Mouse (Mus musculus) kidney, adult 11 months (tissue): Measurements from ENCODE around the gene Rptor.
A peak's percentile ranks its signal among the peaks of the same experiment; 100 is the strongest.

Source experiments
- DNase-seq: peaks from one replicate; pipeline ENCODE4 v3.0.0; 2022

Rptor gene

GRCm38 (mm10) chr11:119873643-119874042, 270.9 kb downstream of the Rptor start:
- no peak for DNase-seq

GRCm38 (mm10) chr11:119874841-119875240, 272.1 kb downstream of the Rptor start:
- DNase-seq, result no peak

GRCm38 (mm10) chr11:119875685-119876084, 273.0 kb downstream of the Rptor start:
- DNase-seq, result no peak

GRCm38 (mm10) chr11:119877124-119877523, 274.4 kb downstream of the Rptor start:
- no peak for DNase-seq

- no peak for DNase-seq
Measured at GRCm38 (mm10) chr11:119879573-119879972, 276.9 kb downstream of the Rptor start.

GRCm38 (mm10) chr11:119883646-119884045, 280.9 kb downstream of the Rptor start:
- no peak for DNase-seq

GRCm38 (mm10) chr11:119889966-119890365, 287.3 kb downstream of the Rptor start:
- no peak for DNase-seq

GRCm38 (mm10) chr11:119891601-119892215, 289.0 kb downstream of the Rptor start:
- no peak for DNase-seq

- no peak for DNase-seq
Measured at GRCm38 (mm10) chr11:119893667-119894236, 291.0 kb downstream of the Rptor start.

GRCm38 (mm10) chr11:119894634-119895033, 291.9 kb downstream of the Rptor start:
- DNase-seq, result no peak

- no peak for DNase-seq
Measured at GRCm38 (mm10) chr11:119897041-119897440, 294.3 kb downstream of the Rptor start.

- no peak for DNase-seq
Measured at GRCm38 (mm10) chr11:119898976-119899375, 296.3 kb downstream of the Rptor start.

GRCm38 (mm10) chr11:119901174-119901573, 298.5 kb downstream of the Rptor start:
- no peak for DNase-seq

GRCm38 (mm10) chr11:119902891-119903290, 300.2 kb downstream of the Rptor start:
- no peak for DNase-seq

GRCm38 (mm10) chr11:119904621-119905286, 302.0 kb downstream of the Rptor start:
- no peak for DNase-seq

- no peak for DNase-seq
Measured at GRCm38 (mm10) chr11:119905794-119906193, 303.1 kb downstream of the Rptor start.

- DNase-seq, result no peak
Measured at GRCm38 (mm10) chr11:119907006-119907650, 304.4 kb downstream of the Rptor start.

- DNase-seq, result no peak
Measured at GRCm38 (mm10) chr11:119907711-119908110, 305.0 kb downstream of the Rptor start.

- no peak for DNase-seq
Measured at GRCm38 (mm10) chr11:119909436-119909835, 306.7 kb downstream of the Rptor start.

GRCm38 (mm10) chr11:119912845-119913244, 310.1 kb downstream of the Rptor start:
- DNase-seq, result no peak

- peak; percentile 86 for DNase-seq
Measured at GRCm38 (mm10) chr11:119913291-119913934, 310.7 kb downstream of the Rptor start, which contains the start of gene Chmp6. Chmp6 (plus strand) TSS chr11:119913441.

GRCm38 (mm10) chr11:119913935-119914314, 311.2 kb downstream of the Rptor start:
- no peak for DNase-seq

GRCm38 (mm10) chr11:119914381-119914780, 311.7 kb downstream of the Rptor start:
- DNase-seq, result no peak
